Mouse (Mus musculus) liver, embryonic 12.5 days (tissue): ENCODE measurements around the gene Hoxc8. TPM values are rescaled to one million over a fixed set of nuclear protein-coding genes. Genes with fewer than 3 reads are reported as not detected.
A peak's percentile ranks its signal among the peaks of the same experiment; 100 is the strongest.

ENCODE experiments used
- ATAC-seq: fragments of 200-750 bp; cut with Nextera tagmentation; 2 replicates; pipeline ENCODE4 v1.8.0; 2017; ENCODE audit warnings: moderate number of reproducible peaks, mild to moderate bottlenecking, moderate library complexity
- H3K27ac ChIP-seq: fragments of 300-500 bp; sonication (generic); 2 replicates; pipeline ENCODE4 v1.5.1; 2016; ENCODE audit warnings: mild to moderate bottlenecking
- H3K27me3 ChIP-seq: fragments of 300-500 bp; sonication (generic); replicated peaks from 2 replicates; pipeline ENCODE4 v1.6.1; 2016; ENCODE audit warnings: mild to moderate bottlenecking, moderate library complexity
- H3K36me3 ChIP-seq: fragments of 300-500 bp; sonication (generic); 2 replicates; pipeline ENCODE4 v1.6.1; 2016; ENCODE audit warnings: mild to moderate bottlenecking, moderate library complexity
- H3K4me1 ChIP-seq: fragments of 300-500 bp; sonication (generic); 2 replicates; pipeline ENCODE4 v1.6.1; 2016
- H3K4me2 ChIP-seq: fragments of 300-500 bp; sonication (generic); 2 replicates; pipeline ENCODE4 v1.6.1; 2016; ENCODE audit warnings: mild to moderate bottlenecking, moderate library complexity
- H3K4me3 ChIP-seq: fragments of 300-500 bp; sonication (generic); 2 replicates; pipeline ENCODE4 v1.5.1; 2016; ENCODE audit warnings: mild to moderate bottlenecking, moderate library complexity
- H3K9ac ChIP-seq: fragments of 300-500 bp; sonication (generic); 2 replicates; pipeline ENCODE4 v1.6.1; 2016; ENCODE audit warnings: mild to moderate bottlenecking, moderate library complexity
- H3K9me3 ChIP-seq: fragments of 300-500 bp; sonication (generic); replicated peaks from 2 replicates; pipeline ENCODE4 v1.6.1; 2016; ENCODE audit warnings: mild to moderate bottlenecking, moderate library complexity
- WGBS: fragments of 180-500 bp; shearing (Covaris S2); methylation state at CpG from one replicate; pipeline ENCODE4 v1.1.7; 2016; ENCODE audit not compliant: insufficient replicate concordance; 5-methylcytosine and 5-hydroxymethylcytosine counted together
- polyA plus RNA-seq: library from polyadenylated mRNA; unstranded; fragments of >200 nt; fragmentation: Nextera tagmentation; extraction: Ambion mirVana; gene quantifications from 2 replicates; pipeline ENCODE4 v1.2.1, GENCODE M21; 2016

The Hoxc8 gene
- polyA plus RNA-seq, 1 experiment from 2014 or later, result 0.08 TPM

GRCm38 (mm10) chr15:102992206-102992605 lies 1.8 kb downstream of the Hoxc8 start:
- no peak overlapping the region for H3K4me3 ChIP-seq
- no peak overlapping the region for H3K9ac ChIP-seq
- 0 out of 2 replicates have a peak, but pooled peaks cover 4% of the 10 kb centered on the region for H3K4me1 ChIP-seq
- H3K27me3 ChIP-seq, result peaks cover 99% of the 10 kb centered on the region
- WGBS, result 3% methylated on average over 11 of the region's 11 CpGs
- no peaks in the 10 kb centered on the region for H3K9me3 ChIP-seq
- H3K4me2 ChIP-seq, result no peak overlapping the region
- no peak for ATAC-seq
- no peak overlapping the region for H3K27ac ChIP-seq
- H3K36me3 ChIP-seq, result no peaks in the 10 kb centered on the region

- peaks cover 99% of the 10 kb centered on the region for H3K27me3 ChIP-seq
- H3K4me3 ChIP-seq, result no peak overlapping the region
- H3K9me3 ChIP-seq, result no peaks in the 10 kb centered on the region
- H3K36me3 ChIP-seq, result no peaks in the 10 kb centered on the region
- 0 out of 2 replicates have a peak, but pooled peaks cover 4% of the 10 kb centered on the region for H3K4me1 ChIP-seq
- H3K9ac ChIP-seq, result no peak overlapping the region
- H3K4me2 ChIP-seq, result no peak overlapping the region
- ATAC-seq, result no peak
- H3K27ac ChIP-seq, result no peak overlapping the region
- 4% methylated on average over 3 of the region's 3 CpGs for WGBS
Measured at GRCm38 (mm10) chr15:102992863-102993262, 2.5 kb downstream of the Hoxc8 start.

GRCm38 (mm10) chr15:102996548-102996947 lies 6.1 kb downstream of the Hoxc8 start:
- WGBS, result 2% methylated on average over 9 of the region's 9 CpGs
- Histone ChIP-seq H3K4me3 (no peak overlapping the region), H3K4me1 (peaks cover 17% of the 10 kb centered on the region; the same call in 1 of the 2 replicates), H3K9ac (no peak overlapping the region), H3K36me3 (no peaks in the 10 kb centered on the region), H3K27me3 (peaks cover 99% of the 10 kb centered on the region), H3K4me2 (no peak overlapping the region), H3K9me3 (no peaks in the 10 kb centered on the region), H3K27ac (no peak overlapping the region)
- ATAC-seq, result no peak

GRCm38 (mm10) chr15:102997431-102997830 lies 7.0 kb downstream of the Hoxc8 start:
- Histone ChIP-seq H3K4me2 (no peak overlapping the region), H3K27ac (no peak overlapping the region), H3K9me3 (no peaks in the 10 kb centered on the region), H3K36me3 (no peaks in the 10 kb centered on the region), H3K27me3 (peaks cover 99% of the 10 kb centered on the region), H3K4me3 (no peak overlapping the region), H3K4me1 (peaks cover 17% of the 10 kb centered on the region; the same call in 1 of the 2 replicates), H3K9ac (no peak overlapping the region)
- no peak for ATAC-seq
- 3% methylated on average over 3 of the region's 3 CpGs for WGBS

- peak within 1 kb of the TSS; percentile 48 for H3K4me3 ChIP-seq
- peak within 1 kb of the TSS; percentile 19; the same call in 1 of the 2 replicates for H3K9ac ChIP-seq
- no peak for ATAC-seq
- H3K4me2 ChIP-seq, result peak within 1 kb of the TSS; percentile 69
- peaks cover 99% of the 10 kb centered on the region for H3K27me3 ChIP-seq
- no peak within 1 kb of the TSS for H3K27ac ChIP-seq
- peaks cover 17% of the 10 kb centered on the region; the same call in 1 of the 2 replicates for H3K4me1 ChIP-seq
- no peaks in the 10 kb centered on the region for H3K9me3 ChIP-seq
- WGBS, result 2% methylated on average over 19 of the region's 19 CpGs
- no peaks in the 10 kb centered on the region for H3K36me3 ChIP-seq
Measured at GRCm38 (mm10) chr15:102997939-102998355, 7.5 kb downstream of the Hoxc8 start, which contains the start of gene Hoxc6. Gene Hoxc6 (plus strand): TSS chr15:102998257.

- Histone ChIP-seq H3K4me1 (peaks cover 17% of the 10 kb centered on the region; the same call in 1 of the 2 replicates), H3K27ac (no peak overlapping the region), H3K27me3 (peaks cover 100% of the 10 kb centered on the region), H3K9ac (peak overlapping the region; percentile 19; the same call in 1 of the 2 replicates), H3K36me3 (no peaks in the 10 kb centered on the region), H3K9me3 (no peaks in the 10 kb centered on the region), H3K4me2 (peak overlapping the region; percentile 69), H3K4me3 (peak overlapping the region; percentile 48)
- WGBS, result 1% methylated on average over 19 of the region's 19 CpGs
- ATAC-seq, result no peak
Measured at GRCm38 (mm10) chr15:102998608-102999182, 8.3 kb downstream of the Hoxc8 start.

- peak; percentile 65 for ATAC-seq
- WGBS, result 2% methylated on average over 33 of the region's 33 CpGs
- no peaks in the 10 kb centered on the region for H3K9me3 ChIP-seq
- H3K27ac ChIP-seq, result no peak overlapping the region
- H3K4me2 ChIP-seq, result peak overlapping the region; percentile 69
- H3K4me1 ChIP-seq, result peaks cover 17% of the 10 kb centered on the region; the same call in 1 of the 2 replicates
- no peaks in the 10 kb centered on the region for H3K36me3 ChIP-seq
- H3K27me3 ChIP-seq, result peaks cover 100% of the 10 kb centered on the region
- peak overlapping the region; percentile 48 for H3K4me3 ChIP-seq
- peak overlapping the region; percentile 19; the same call in 1 of the 2 replicates for H3K9ac ChIP-seq
Measured at GRCm38 (mm10) chr15:102999183-102999831, 8.9 kb downstream of the Hoxc8 start.

GRCm38 (mm10) chr15:102999955-103000354 lies 9.5 kb downstream of the Hoxc8 start:
- H3K4me2 ChIP-seq, result peak overlapping the region; percentile 69
- H3K27ac ChIP-seq, result no peak overlapping the region
- H3K4me3 ChIP-seq, result peak overlapping the region; percentile 48; the same call in 1 of the 2 replicates
- H3K4me1 ChIP-seq, result peaks cover 17% of the 10 kb centered on the region; the same call in 1 of the 2 replicates
- peaks cover 100% of the 10 kb centered on the region for H3K27me3 ChIP-seq
- no peaks in the 10 kb centered on the region for H3K9me3 ChIP-seq
- H3K9ac ChIP-seq, result no peak overlapping the region
- 0 out of 2 replicates have a peak, but pooled peaks have one; percentile 42 for ATAC-seq
- no peaks in the 10 kb centered on the region for H3K36me3 ChIP-seq
- 8% methylated on average over 10 of the region's 11 CpGs for WGBS

GRCm38 (mm10) chr15:103000501-103000901 lies 10.1 kb downstream of the Hoxc8 start:
- Histone ChIP-seq H3K36me3 (no peaks in the 10 kb centered on the region), H3K27me3 (peaks cover 100% of the 10 kb centered on the region), H3K9me3 (no peaks in the 10 kb centered on the region), H3K4me2 (peak overlapping the region; percentile 22; the same call in 1 of the 2 replicates), H3K27ac (no peak overlapping the region), H3K4me1 (peaks cover 17% of the 10 kb centered on the region; the same call in 1 of the 2 replicates), H3K4me3 (no peak overlapping the region; the same call in 1 of the 2 replicates), H3K9ac (no peak overlapping the region)
- WGBS, result 8% methylated on average over 24 of the region's 24 CpGs
- no peak for ATAC-seq

- Histone ChIP-seq H3K4me3 (no peak overlapping the region), H3K9me3 (no peaks in the 10 kb centered on the region), H3K9ac (no peak overlapping the region), H3K27me3 (peaks cover 100% of the 10 kb centered on the region), H3K27ac (no peak overlapping the region), H3K36me3 (no peaks in the 10 kb centered on the region), H3K4me2 (no peak overlapping the region), H3K4me1 (peaks cover 17% of the 10 kb centered on the region; the same call in 1 of the 2 replicates)
- ATAC-seq, result no peak
- WGBS, result 33% methylated on average over 2 of the region's 2 CpGs
Measured at GRCm38 (mm10) chr15:103001370-103001769, 11.0 kb downstream of the Hoxc8 start.

- Histone ChIP-seq H3K27me3 (peaks cover 100% of the 10 kb centered on the region), H3K9me3 (no peaks in the 10 kb centered on the region), H3K27ac (no peak overlapping the region), H3K4me1 (peaks cover 17% of the 10 kb centered on the region; the same call in 1 of the 2 replicates), H3K36me3 (no peaks in the 10 kb centered on the region), H3K4me2 (no peak overlapping the region), H3K9ac (no peak overlapping the region), H3K4me3 (no peak overlapping the region)
- no peak for ATAC-seq
- WGBS, result 17% methylated on average over 4 of the region's 4 CpGs
Measured at GRCm38 (mm10) chr15:103002156-103002555, 11.7 kb downstream of the Hoxc8 start.
